Mouse (Mus musculus): ENCODE data around the gene Osbpl2.

GRCm38 (mm10) chr2:180175725-180176124 lies 56.6 kb downstream of the Osbpl2 start:
- TF ChIP-seq CTCF (IDR thresholded peaks at IDR 0.05 in 2 of 3, conservative IDR thresholded peaks at IDR 0.05 in 1 of 3; ENCODE audit: control insufficient read depth in 1 of 3, insufficient read depth in 1 of 3, low read depth in 2 of 3, low read length in 3 of 3, poor library complexity in 1 of 3, severe bottlenecking in 1 of 3) = no peak
- no peak for TF ChIP-seq SMC3 (IDR thresholded peaks at IDR 0.05; ENCODE audit: low read depth, low read length)
- TF ChIP-seq EP300 (IDR thresholded peaks at IDR 0.05; ENCODE audit: low read depth in 1 of 2, low read length in 2 of 2) = no peak
- no peak for TF ChIP-seq USF2 (IDR thresholded peaks at IDR 0.05; ENCODE audit: borderline replicate concordance in 1 of 2, insufficient read depth in 1 of 2, low read depth in 1 of 2, low read length in 2 of 2)

Measured in MEL (cell line).